Mouse (Mus musculus): ENCODE measurements around the gene Fars2. TPM values are rescaled to one million over a fixed set of nuclear protein-coding genes. Genes with fewer than 3 reads are reported as not detected.
A peak's percentile ranks its signal among the peaks of the same experiment; 100 is the strongest.
"Not testable (repeated sequence)": the region's sequence is repeated elsewhere in the genome, so short reads cannot be mapped to it uniquely, and the experiment has no call there.

Fars2 gene
- polyA plus RNA-seq, 1 experiment from 2014 or later = 24.6 TPM

DNA sequence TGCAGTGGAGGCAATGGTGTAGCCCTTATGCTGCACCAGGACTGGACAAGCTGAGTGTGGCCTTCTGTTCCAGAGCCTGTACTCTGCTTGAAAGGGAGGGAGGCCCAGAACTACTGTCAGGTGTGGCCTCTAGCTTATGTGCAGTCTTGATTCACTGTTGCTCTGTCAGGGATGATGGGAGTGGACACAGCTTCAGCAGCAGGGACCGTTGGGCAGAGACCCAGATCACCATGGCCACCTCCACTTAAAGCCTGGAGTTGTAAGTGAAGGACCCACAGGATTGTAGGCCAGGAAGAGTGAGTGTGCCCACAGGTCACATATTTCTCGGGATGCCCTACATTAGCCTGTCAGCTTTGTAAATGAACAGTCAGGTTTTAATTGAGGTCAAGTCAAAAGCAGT, 283.8 kb downstream of the Fars2 start:
- no peaks in the 10 kb centered on the region for H3K36me3 ChIP-seq
- ATAC-seq (ENCODE audit: low FRiP score) = no peak
- no peak overlapping the region for H3K4me3 ChIP-seq (replicated peaks)
- H3K9me3 ChIP-seq (replicated peaks) = no peaks in the 10 kb centered on the region
- no peak overlapping the region for H3K4me2 ChIP-seq
- no peak overlapping the region for H3K9ac ChIP-seq (replicated peaks)
- H3K27me3 ChIP-seq (replicated peaks) = no peaks in the 10 kb centered on the region
- WGBS = 79% methylated on average over 2 of the region's 2 CpGs
- no peaks in the 10 kb centered on the region for H3K4me1 ChIP-seq
- H3K27ac ChIP-seq (replicated peaks) = no peak overlapping the region

DNA sequence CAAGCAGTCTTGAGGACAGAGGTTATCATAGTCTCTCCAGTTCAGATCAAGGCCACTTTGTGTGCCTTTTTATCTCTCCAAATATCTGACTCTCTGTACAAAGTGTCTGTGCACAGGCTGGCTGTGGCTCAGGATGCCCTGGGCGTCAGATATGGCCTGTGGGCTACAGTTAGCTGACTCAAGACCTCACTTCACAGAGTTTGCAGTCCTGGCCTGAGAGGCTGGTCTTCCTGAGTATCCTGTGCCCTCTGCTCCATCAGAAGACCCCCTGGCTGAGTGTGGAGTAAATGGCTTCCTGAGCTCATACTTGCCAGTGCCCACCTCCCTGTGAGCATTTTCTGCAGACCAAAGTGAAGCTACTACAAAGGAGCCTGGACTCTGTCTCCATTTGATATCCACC, 296.1 kb downstream of the Fars2 start:
- Histone ChIP-seq H3K4me2 (no peak overlapping the region), H3K27ac (replicated peaks) (no peak overlapping the region), H3K4me3 (replicated peaks) (no peak overlapping the region), H3K36me3 (no peaks in the 10 kb centered on the region), H3K9me3 (replicated peaks) (no peaks in the 10 kb centered on the region), H3K27me3 (replicated peaks) (no peaks in the 10 kb centered on the region), H3K4me1 (no peaks in the 10 kb centered on the region), H3K9ac (replicated peaks) (no peak overlapping the region)
- 83% methylated on average over 1 of the region's 1 CpGs for WGBS
- no peak for ATAC-seq (ENCODE audit: low FRiP score)

DNA sequence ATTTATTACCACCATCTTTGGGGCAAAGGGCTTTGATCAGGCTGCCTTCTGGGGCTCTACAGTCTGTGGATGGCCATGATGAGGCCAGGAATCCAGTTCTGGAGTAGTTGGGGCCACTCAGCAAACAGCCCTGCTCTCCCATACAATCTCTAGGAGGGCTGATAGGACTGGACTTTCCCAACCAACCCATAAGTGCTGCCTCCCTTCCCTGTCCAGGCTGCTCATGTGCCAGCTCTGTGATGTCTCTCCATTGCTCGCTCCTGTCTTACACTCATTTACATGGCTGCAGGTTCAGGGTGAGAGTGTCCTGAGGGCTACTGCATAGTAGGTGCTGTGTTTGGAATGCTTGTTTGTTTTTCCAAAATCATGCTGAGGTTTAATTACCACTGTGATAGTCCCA, 298.0 kb downstream of the Fars2 start:
- Histone ChIP-seq H3K4me3 (replicated peaks) (no peak overlapping the region), H3K27me3 (replicated peaks) (no peaks in the 10 kb centered on the region), H3K4me1 (no peaks in the 10 kb centered on the region), H3K4me2 (no peak overlapping the region), H3K36me3 (no peaks in the 10 kb centered on the region), H3K27ac (replicated peaks) (no peak overlapping the region), H3K9ac (replicated peaks) (no peak overlapping the region), H3K9me3 (replicated peaks) (no peaks in the 10 kb centered on the region; the same call in 1 of the 2 replicates)
- 100% methylated on average over 1 of the region's 1 CpGs for whole genome bisulfite sequencing
- ATAC-seq (ENCODE audit: low FRiP score) = no peak

DNA sequence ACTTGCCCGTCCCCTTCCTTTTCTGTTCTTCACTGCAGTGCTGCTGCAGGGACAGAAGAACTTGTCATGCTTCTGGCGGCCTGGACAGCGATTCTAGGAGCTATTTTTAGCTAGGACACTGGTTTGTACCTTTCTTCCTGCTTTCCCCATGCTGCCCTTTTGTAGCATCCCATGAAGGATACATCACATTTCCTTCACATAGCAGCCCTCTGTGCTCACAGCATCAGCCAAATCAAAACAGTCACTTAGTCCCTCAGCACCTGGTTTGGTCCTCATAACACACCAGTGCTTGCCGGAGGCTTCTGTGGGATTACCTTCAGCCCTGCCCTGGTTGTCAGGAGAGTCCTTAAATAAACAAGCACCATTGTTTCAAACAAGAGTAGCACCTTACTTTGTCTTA, 299.3 kb downstream of the Fars2 start:
- 83% methylated on average over 4 of the region's 4 CpGs for WGBS
- H3K9me3 ChIP-seq (replicated peaks) = no peaks in the 10 kb centered on the region; the same call in 1 of the 2 replicates

DNA sequence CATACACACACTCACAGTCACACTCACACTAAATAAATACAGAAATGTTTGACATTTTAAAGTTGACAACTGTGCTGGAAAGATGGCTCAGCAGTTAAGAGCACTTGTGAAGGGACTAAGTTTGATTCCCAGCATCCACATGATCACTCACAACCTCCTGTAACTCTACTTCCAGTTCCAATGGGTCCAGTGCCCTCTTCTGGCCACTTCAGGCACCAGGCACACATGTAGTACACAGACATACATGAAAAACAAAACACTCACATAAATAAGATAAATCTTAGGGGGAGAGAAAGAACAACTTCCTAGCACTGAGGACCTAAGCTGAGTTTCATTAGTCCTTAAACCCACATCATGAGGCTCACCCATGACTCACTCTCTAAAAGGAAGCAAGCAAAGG, 302.1 kb downstream of the Fars2 start:
- no peaks in the 10 kb centered on the region for H3K4me1 ChIP-seq
- H3K9ac ChIP-seq (replicated peaks) = no peak overlapping the region
- no peak for ATAC-seq (ENCODE audit: low FRiP score)
- H3K27me3 ChIP-seq (replicated peaks) = no peaks in the 10 kb centered on the region
- no peaks in the 10 kb centered on the region for H3K36me3 ChIP-seq
- no peaks in the 10 kb centered on the region; the same call in 1 of the 2 replicates for H3K9me3 ChIP-seq (replicated peaks)
- H3K27ac ChIP-seq (replicated peaks) = no peak overlapping the region
- no peak overlapping the region for H3K4me3 ChIP-seq (replicated peaks)
- H3K4me2 ChIP-seq = no peak overlapping the region

More for the DNA sequence above, 299.3 kb downstream of the Fars2 start:
- H3K4me1 ChIP-seq = no peaks in the 10 kb centered on the region
- H3K4me3 ChIP-seq (replicated peaks) = no peak overlapping the region
- ATAC-seq (ENCODE audit: low FRiP score) = no peak
- no peak overlapping the region for H3K27ac ChIP-seq (replicated peaks)
- H3K27me3 ChIP-seq (replicated peaks) = no peaks in the 10 kb centered on the region
- no peak overlapping the region for H3K4me2 ChIP-seq
- no peak overlapping the region for H3K9ac ChIP-seq (replicated peaks)
- no peaks in the 10 kb centered on the region for H3K36me3 ChIP-seq

DNA sequence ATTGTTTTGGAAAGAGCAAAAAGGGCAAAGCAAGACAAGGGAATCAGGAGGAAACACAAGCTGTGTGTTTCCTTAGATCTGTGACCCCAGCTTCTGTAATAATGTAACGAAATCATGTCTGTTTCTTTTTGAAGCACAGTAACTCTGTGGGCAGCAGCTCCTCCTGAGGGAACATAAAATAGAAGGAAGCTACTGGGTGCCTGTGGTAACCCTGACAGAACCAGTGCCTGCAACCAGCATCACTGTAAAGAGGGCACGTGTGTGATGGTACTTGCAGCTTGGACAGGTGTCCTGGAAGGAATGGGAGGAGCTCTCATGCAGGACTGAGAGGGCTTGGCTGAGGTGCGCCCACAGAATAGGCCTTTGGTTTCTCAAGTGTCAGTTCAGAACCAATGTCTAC, 305.2 kb downstream of the Fars2 start:
- H3K4me3 ChIP-seq (replicated peaks) = no peak overlapping the region
- no peaks in the 10 kb centered on the region for H3K27me3 ChIP-seq (replicated peaks)
- no peak overlapping the region for H3K27ac ChIP-seq (replicated peaks)
- ATAC-seq (ENCODE audit: low FRiP score) = no peak
- 86% methylated on average over 3 of the region's 3 CpGs for WGBS
- no peaks in the 10 kb centered on the region; the same call in 1 of the 2 replicates for H3K9me3 ChIP-seq (replicated peaks)
- no peak overlapping the region for H3K4me2 ChIP-seq
- H3K36me3 ChIP-seq = no peaks in the 10 kb centered on the region
- H3K4me1 ChIP-seq = no peaks in the 10 kb centered on the region
- H3K9ac ChIP-seq (replicated peaks) = no peak overlapping the region

DNA sequence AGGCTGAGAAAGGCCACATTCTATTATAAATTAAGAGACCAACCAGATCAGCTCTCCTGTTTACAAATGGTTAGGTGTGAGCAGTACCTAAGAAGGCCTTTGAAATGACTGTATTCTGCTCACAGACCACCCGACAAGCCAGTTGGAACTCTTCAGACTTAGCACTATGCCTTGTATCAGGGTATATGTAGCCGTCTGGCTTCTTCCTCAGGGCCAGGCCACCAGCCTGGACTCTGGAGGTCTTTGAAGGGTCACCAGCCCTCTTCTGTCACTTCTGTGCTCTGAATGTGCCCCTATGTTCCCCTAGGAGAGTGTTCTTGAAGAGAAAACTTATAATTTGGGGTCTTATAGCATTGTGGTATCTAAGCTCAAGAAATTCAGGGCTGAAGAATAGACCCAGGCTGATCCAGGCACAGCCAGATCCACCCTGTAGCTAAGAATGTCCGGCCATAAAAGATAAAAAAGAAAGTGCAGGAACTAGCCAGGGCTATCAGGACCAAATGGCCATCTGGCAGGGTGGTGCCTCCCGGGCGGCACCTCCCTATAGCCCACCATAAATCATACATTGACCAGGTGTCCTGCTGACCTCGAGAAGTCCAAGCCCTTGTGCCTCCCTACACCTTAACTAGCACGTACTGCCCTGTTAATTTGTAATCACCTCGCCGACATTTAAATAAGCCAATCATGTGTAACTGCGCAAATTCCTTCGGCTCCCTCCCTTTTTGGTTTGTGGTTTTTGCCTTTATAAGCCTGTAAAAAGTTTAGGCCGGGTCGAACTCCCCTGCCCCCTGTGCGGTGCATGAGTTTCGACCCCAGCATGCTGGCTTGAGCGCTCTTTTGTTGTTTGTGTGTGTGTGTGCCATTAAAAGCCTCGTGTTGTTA, 308.9 kb downstream of the Fars2 start:
- ATAC-seq (ENCODE audit: low FRiP score) = not testable (repeated sequence)
- WGBS = 23% methylated on average over 17 of the region's 17 CpGs

DNA sequence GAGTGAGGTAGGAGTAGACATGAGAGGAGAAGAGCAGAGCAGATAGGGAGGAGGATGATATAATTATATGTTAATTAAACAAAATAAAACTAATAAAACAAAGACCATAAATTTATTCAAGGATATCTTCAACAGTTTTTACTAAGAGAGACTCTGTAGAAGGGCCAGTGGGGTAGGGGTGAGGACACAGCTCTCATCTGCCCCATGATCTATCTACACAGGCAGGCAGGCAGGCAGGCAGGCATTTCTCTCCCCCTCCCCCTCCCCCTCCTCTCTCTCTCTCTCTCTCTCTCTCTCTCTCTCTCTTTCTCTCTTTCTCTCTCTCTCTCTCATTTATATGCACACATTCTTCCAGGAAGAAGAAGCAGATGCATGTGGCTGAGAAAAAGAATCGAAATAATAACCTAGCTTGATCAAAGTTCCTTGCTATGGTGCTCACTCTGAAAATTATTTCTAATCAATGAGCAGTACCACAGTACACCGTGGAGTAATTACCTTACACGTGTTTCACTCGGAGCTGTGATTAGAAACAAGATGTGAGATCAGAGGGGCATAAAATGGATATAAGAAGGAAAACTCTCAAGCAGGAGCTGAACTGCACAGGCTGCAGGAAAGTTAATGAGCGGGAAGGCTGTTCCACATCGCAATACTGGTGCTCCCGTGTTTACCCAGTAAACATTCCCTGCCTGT, 312.4 kb downstream of the Fars2 start:
- WGBS = 38% methylated on average over 7 of the region's 7 CpGs
- Histone ChIP-seq H3K9ac (replicated peaks) (no peak overlapping the region), H3K4me2 (0 out of 2 replicates have a peak overlapping the region, but pooled peaks have one; percentile 15), H3K36me3 (no peaks in the 10 kb centered on the region), H3K4me3 (replicated peaks) (no peak overlapping the region), H3K27me3 (replicated peaks) (no peaks in the 10 kb centered on the region), H3K27ac (replicated peaks) (peak overlapping the region; percentile 58), H3K9me3 (replicated peaks) (no peaks in the 10 kb centered on the region), H3K4me1 (peaks cover 14% of the 10 kb centered on the region)
- peak; percentile 79 for ATAC-seq (ENCODE audit: low FRiP score)

More for the DNA sequence above, 308.9 kb downstream of the Fars2 start:
- not testable (repeated sequence) for H3K36me3 ChIP-seq; H3K4me2 ChIP-seq; H3K9ac ChIP-seq (replicated peaks); H3K27ac ChIP-seq (replicated peaks); H3K27me3 ChIP-seq (replicated peaks); H3K4me3 ChIP-seq (replicated peaks); H3K9me3 ChIP-seq (replicated peaks)
- H3K4me1 ChIP-seq = peaks cover 12% of the 10 kb centered on the region

DNA sequence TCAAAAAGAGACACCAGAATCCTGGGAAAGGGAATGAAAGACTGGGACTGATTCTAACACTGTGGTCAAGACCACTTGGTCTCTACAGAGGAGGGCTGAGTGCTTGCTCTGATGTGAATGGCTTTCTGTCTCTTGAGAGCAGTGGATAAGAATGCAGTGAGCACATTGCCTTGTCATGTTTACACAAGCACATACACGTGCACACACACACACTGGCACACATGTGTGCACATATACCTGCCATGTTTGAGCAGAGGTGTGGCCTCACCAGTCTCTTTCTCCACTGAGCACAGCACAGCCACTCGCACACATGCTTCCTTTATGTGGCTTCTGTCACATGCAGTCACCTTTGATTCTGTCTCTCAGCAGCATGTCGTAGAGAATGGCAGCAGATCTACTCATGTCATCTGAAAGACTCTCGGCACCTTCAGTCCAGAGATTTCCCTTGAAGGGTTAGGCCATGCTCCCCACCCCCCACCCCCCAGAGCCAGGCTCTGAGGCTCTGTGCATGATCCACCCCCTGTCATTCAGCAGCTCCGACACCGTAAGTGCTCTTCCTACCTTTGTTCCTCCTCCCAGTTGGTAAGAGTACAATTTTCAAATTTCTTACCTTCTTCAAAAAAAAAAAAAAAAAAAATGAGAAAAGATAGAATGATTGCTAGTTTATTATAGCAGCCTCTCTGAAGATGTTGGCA, 313.4 kb downstream of the Fars2 start:
- Histone ChIP-seq H3K4me1 (peaks cover 14% of the 10 kb centered on the region), H3K9me3 (replicated peaks) (no peaks in the 10 kb centered on the region), H3K4me3 (replicated peaks) (no peak overlapping the region), H3K4me2 (no peak overlapping the region), H3K36me3 (no peaks in the 10 kb centered on the region), H3K27me3 (replicated peaks) (no peaks in the 10 kb centered on the region), H3K9ac (replicated peaks) (no peak overlapping the region), H3K27ac (replicated peaks) (peak overlapping the region; percentile 58)
- WGBS = 56% methylated on average over 6 of the region's 6 CpGs
- 0 out of 2 replicates have a peak, but pooled peaks have one; percentile 29 for ATAC-seq (ENCODE audit: low FRiP score)

DNA sequence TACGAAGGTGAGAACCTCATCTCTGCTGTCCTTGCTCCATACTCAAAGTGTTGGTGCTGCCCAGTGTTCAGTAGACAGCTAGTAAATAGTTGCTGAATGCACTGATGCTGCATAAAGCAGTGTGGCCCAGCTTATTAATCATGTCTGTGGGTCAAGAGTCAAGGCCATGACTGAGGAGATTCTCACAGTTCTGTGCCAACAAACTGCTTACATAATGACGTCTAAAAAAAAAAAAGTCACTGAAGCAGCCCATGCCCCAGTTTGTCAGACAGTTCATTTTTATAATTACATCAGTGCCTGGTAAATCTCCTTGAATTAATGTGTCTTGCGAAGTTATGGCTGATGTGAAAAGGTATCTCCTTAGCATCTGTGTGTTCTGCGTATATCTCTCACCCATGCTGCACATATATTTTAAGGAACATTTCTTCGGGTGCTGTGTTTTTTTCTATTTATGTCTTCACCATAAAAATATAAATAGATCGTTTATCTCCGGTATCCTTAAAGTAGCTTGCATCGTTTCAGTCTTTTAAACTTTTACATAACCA, 314.8 kb downstream of the Fars2 start:
- H3K4me3 ChIP-seq (replicated peaks) = no peak overlapping the region
- no peak overlapping the region for H3K27ac ChIP-seq (replicated peaks)
- ATAC-seq (ENCODE audit: low FRiP score) = no peak
- H3K4me2 ChIP-seq = no peak overlapping the region
- no peak overlapping the region for H3K9ac ChIP-seq (replicated peaks)
- peaks cover 14% of the 10 kb centered on the region for H3K4me1 ChIP-seq
- no peaks in the 10 kb centered on the region for H3K9me3 ChIP-seq (replicated peaks)
- no peaks in the 10 kb centered on the region for H3K36me3 ChIP-seq
- 86% methylated on average over 8 of the region's 8 CpGs for WGBS
- H3K27me3 ChIP-seq (replicated peaks) = no peaks in the 10 kb centered on the region

DNA sequence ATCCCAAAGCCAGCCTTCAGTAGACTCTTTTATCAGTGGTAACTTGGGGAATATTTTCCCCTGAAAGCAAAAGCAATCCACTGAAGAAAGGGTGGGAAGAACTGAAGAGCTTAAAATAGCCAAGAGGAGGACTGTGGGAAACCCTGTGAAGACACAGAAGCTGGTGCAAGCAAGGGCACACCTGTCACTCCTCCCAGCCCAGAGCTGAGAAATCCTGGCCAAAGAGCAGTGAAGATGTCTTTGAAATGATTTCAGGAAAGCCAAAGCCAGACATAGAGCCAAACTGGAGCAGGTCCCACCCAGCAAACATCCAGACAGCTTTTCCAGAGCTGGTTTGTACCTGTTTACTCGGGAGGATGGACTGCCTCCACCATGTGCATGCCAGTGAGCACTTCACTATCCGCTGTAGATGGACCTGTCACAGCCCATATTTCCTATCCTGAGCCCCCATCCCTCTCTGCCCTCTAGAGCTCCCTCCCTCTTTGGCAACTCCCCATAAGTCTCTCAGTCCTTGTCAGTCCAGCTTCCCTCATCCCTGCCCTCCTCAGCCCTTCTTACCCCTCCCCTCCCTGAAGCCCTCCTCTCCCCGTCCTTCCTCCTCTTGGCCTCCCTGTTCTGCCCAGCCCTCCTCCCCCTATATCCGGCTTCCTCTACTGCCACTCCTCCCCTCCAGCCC, 327.7 kb downstream of the Fars2 start:
- H3K27ac ChIP-seq (replicated peaks) = no peak overlapping the region
- ATAC-seq (ENCODE audit: low FRiP score) = no peak
- no peak overlapping the region for H3K4me2 ChIP-seq
- no peaks in the 10 kb centered on the region for H3K36me3 ChIP-seq
- WGBS = 51% methylated on average over 4 of the region's 4 CpGs
- H3K4me1 ChIP-seq = no peaks in the 10 kb centered on the region
- no peaks in the 10 kb centered on the region for H3K27me3 ChIP-seq (replicated peaks)
- H3K9ac ChIP-seq (replicated peaks) = no peak overlapping the region
- no peak overlapping the region for H3K4me3 ChIP-seq (replicated peaks)
- H3K9me3 ChIP-seq (replicated peaks) = no peaks in the 10 kb centered on the region
